Mouse (Mus musculus) cerebellum, postnatal 14 days (tissue): ENCODE data around the gene Tbc1d22a.
A peak's percentile ranks its signal among the peaks of the same experiment; 100 is the strongest.
"Not testable (repeated sequence)": the region's sequence is repeated elsewhere in the genome, so short reads cannot be mapped to it uniquely, and the experiment has no call there.

ENCODE experiments used
- DNase-seq, 2 experiments: peaks; one replicate each; pipeline ENCODE4 v3.0.0; 2021; ENCODE audit warnings: mixed read lengths in 2 of 2

Gene Tbc1d22a

GRCm38 (mm10) chr15:86181321-86181720 is 32.9 kb upstream of the Tbc1d22a start:
- not testable (repeated sequence) for DNase-seq

DNA sequence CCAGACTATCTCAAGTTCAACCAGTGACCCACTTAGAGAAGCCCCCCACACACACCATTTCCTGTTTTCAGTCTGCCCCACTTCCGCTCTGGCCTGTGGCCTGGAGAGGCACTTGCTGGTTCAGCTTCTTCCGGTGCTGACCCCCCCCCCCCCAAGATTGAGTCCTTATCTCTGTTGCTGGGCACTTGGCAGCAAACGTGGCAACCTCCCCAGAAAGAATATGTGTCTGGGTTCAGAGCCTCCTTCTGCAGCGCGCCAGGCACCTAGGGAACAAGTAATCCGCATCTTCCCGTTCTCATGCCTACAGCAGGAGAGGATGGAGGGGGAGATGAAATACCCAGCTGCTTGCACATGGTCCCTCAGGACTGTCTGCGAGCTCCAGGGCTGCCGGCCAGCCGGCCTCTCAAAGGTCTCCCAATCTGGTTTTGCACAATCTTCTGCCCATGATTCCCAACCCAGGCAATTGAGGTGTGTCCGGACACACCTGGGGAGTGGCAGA is 32.3 kb upstream of the Tbc1d22a start:
- DNase-seq: peak in 1 of 2 experiments; percentile 44

DNA sequence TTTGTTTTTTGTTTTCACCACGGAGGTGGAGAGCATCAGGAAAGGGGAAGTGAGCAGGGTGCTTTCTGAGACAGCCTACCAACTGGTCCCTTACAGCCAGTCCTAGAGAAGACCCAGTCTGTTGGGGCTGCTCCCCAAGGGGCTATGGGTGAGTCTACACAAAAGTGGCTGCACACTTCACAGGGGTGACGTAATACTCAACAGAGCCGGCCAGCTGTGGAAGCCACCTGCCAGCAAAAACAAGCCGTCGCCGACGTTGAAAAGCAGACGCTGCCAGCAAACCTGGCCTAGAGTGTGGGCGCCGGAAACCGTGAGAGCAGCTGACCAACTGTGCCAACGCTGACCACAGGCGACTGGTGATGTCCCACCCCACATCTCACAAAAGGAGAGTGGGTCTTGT is 31.6 kb upstream of the Tbc1d22a start:
- peak; percentile 40 to 41 for DNase-seq

DNA sequence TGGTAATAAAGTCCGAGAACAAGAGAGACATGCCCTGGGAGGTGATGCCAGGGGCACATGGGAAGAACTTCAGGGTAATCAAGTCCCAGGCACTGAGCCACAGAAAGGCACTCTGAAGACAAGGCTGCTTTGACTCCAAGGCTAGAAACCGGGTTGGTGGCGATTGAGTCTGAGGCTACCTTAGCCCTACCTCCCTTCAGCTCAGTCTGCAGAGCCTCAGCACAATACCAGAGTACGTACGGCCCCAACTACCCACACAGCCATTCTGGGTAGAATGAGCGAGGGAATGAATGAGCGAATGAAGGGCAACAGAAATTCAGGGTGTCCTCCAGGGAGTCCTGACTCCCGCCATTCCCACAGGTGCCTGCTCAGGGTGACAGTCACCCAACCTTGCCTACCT is 30.8 kb upstream of the Tbc1d22a start:
- no peak for DNase-seq

- no peak for DNase-seq
Observed at GRCm38 (mm10) chr15:86184071-86184470, 30.2 kb upstream of the Tbc1d22a start.

DNA sequence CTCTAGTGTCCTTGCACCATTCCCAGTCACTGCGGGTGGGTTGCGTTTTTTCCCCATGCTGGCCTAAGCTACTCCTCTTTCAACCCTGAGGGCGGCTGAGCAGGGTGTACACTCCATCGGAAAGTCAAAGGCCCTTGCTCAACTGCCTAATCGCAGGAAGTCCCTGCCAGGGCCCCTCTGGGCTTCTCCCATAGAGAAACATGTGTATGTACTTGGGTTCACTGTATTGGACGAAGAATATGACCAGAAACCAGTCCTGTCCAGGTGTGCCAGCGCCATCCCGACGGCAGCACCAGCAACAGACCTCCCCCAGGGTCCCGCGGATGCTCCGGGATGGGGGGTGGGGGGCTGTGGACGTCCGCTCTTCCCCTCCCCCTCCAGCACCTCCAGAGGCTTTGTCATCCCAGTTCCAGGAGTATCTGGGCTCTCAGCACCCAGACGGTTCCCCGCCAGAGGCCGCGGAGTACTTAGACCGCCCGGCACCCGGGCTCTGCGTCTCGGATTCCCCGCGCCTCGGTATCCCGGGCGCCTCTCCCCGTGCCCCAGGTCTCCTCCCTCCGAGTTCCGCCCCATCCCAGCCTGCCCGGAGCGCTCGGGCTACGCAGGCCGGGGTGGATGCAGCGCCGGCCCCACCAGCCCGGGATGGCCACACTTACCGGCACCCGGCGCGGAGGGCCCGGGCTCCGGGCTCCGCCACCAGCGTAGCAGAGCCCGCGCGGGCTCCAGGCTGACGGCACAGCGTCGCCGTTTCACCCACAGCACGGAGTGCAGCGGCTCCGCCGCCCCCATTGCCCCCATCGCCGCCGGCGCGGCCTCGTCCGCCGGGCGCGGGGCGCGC is 29.2 kb upstream of the Tbc1d22a start:
- DNase-seq: peak; percentile 59 to 67

- DNase-seq: peak; percentile 78 to 88
Observed at GRCm38 (mm10) chr15:86185689-86186569, 28.3 kb upstream of the Tbc1d22a start, which contains the start of gene Cerk. Gene Cerk (minus strand): TSS chr15:86186141.

DNA sequence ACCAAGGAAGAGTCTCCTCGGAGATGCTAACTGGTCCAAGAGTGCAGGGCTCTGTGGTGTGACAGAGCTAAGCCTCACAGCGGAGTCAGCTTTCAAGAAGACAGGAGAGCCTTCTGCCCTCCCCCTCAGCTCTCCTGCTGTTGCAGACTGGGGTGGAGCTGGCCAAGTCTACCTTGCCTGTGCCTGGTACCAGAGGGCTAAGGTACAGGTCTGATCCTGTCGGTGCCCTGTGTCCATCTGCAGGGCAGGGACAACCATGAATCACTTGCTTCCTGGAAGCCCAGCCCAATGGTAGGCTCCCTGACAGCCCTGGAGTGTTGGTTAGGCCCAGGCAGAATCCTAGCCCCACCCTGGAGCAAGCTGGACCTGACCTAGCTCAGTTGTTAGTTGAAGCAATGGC is 27.6 kb upstream of the Tbc1d22a start:
- no peak for DNase-seq

DNA sequence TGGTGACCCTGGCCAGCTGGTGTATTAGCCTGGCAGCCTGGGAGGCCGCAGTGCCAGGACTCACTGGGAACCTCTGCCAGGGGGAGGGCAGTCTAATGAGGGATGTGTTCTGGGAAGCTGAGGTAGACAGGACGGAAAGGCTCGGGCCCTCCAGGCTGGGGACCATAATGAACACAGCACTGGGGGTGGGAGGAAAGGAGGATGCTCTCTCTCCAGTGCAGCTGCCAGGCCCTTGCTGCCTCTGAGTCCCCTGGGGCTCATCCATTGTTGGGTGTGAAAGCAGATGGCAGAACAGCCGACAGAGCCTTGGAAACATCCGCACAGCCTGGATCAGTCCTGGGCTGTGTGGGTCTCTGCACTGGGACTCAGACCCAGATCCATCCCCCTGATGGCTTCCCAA is 26.1 kb upstream of the Tbc1d22a start:
- DNase-seq: peak in 1 of 2 experiments; percentile 42

- DNase-seq: peak; percentile 70 to 73
Observed at GRCm38 (mm10) chr15:86188746-86189470, 25.4 kb upstream of the Tbc1d22a start.

- DNase-seq: no peak
Observed at GRCm38 (mm10) chr15:86190387-86190786, 23.9 kb upstream of the Tbc1d22a start.

DNA sequence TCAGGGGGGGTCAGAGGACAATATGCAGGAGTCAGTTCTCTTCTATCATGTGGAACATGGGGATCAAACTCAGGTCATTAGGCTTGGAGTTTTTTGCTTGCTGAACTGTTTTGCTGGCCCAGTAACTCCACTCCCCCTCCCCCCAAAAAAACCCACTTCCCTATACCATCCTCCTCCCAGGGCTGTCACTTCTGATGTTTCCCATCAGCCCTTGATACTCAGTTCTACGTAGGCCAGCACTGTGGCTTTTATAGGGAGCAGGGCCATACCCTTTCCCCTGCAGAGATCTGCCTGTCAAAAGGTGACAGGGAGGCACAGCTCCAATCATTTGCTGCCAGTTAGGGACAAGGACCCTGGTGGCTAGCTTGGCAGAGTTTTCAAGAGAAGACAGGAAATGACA is 22.8 kb upstream of the Tbc1d22a start:
- DNase-seq: no peak

- DNase-seq: no peak
Observed at GRCm38 (mm10) chr15:86191933-86192332, 22.3 kb upstream of the Tbc1d22a start.

GRCm38 (mm10) chr15:86194676-86195453 is 19.4 kb upstream of the Tbc1d22a start:
- DNase-seq: peak in 1 of 2 experiments; percentile 50

- no peak for DNase-seq
Observed at GRCm38 (mm10) chr15:86199052-86199451, 15.2 kb upstream of the Tbc1d22a start.

GRCm38 (mm10) chr15:86199482-86199881 is 14.8 kb upstream of the Tbc1d22a start:
- DNase-seq: no peak

- no peak for DNase-seq
Observed at GRCm38 (mm10) chr15:86200169-86200568, 14.1 kb upstream of the Tbc1d22a start.

GRCm38 (mm10) chr15:86201095-86201494 is 13.2 kb upstream of the Tbc1d22a start:
- no peak for DNase-seq

GRCm38 (mm10) chr15:86201696-86202330 is 12.4 kb upstream of the Tbc1d22a start:
- peak in 1 of 2 experiments; percentile 52 for DNase-seq

GRCm38 (mm10) chr15:86202640-86203039 is 11.6 kb upstream of the Tbc1d22a start:
- no peak for DNase-seq

GRCm38 (mm10) chr15:86203292-86203793 is 10.9 kb upstream of the Tbc1d22a start:
- DNase-seq: no peak
